Mouse (Mus musculus): ENCODE measurements at regions not wholly inside any gene's neighbourhood (a gene's known extent, or its start where the extent isn't known, plus 50 kb on each side); places are given as distances from the start of the nearest gene placed in this dataset.

- Histone ChIP-seq H3K9ac (ENCODE audit: low read depth, low read length) (no peak overlapping the region), H3K9me3 (ENCODE audit: control insufficient read depth, low read length) (no peaks in the 10 kb centered on the region), H3K4me2 (ENCODE audit: low read depth, low read length) (no peak overlapping the region), H3K4me3 (ENCODE audit: low read depth, low read length) (no peak overlapping the region), H3K27me3 (replicated peaks; ENCODE audit: control insufficient read depth, insufficient read depth, low read length) (no peaks in the 10 kb centered on the region), H3K4me1 (ENCODE audit: control insufficient read depth, insufficient read depth, low read length) (peaks cover 13% of the 10 kb centered on the region), H3K27ac (replicated peaks; ENCODE audit: low read depth, low read length) (0 out of 2 replicates have a peak overlapping the region, but pooled peaks have one; percentile 46), H3K36me3 (ENCODE audit: control insufficient read depth, insufficient read depth, low read length) (no peaks in the 10 kb centered on the region)
- WGBS = 64% methylated on average over 13 of the region's 13 CpGs
- DNase-seq (ENCODE audit: low spot score) (peak; percentile 85), ATAC-seq (ENCODE audit: low read depth) (peak; percentile 67)
These were observed 189.2 kb downstream of the Mex3b start for GRCm38 (mm10) chr7:83056101-83056935.

GRCm38 (mm10) chr7:83060318-83060717, 193.2 kb downstream of the Mex3b start:
- no peaks in the 10 kb centered on the region for H3K36me3 ChIP-seq (ENCODE audit: control insufficient read depth, insufficient read depth, low read length)
- H3K4me1 ChIP-seq (ENCODE audit: control insufficient read depth, insufficient read depth, low read length) = peaks cover 25% of the 10 kb centered on the region
- DNase-seq (ENCODE audit: low spot score) = peak; percentile 23
- ATAC-seq (ENCODE audit: low read depth) = no peak
- H3K4me2 ChIP-seq (ENCODE audit: low read depth, low read length) = no peak overlapping the region; the same call in 1 of the 2 replicates
- WGBS = 16% methylated on average over 3 of the region's 3 CpGs
- H3K9me3 ChIP-seq (ENCODE audit: control insufficient read depth, low read length) = no peaks in the 10 kb centered on the region
- H3K4me3 ChIP-seq (ENCODE audit: low read depth, low read length) = no peak overlapping the region
- H3K27me3 ChIP-seq (replicated peaks; ENCODE audit: control insufficient read depth, insufficient read depth, low read length) = no peaks in the 10 kb centered on the region
- H3K27ac ChIP-seq (replicated peaks; ENCODE audit: low read depth, low read length) = peak overlapping the region; percentile 76
- H3K9ac ChIP-seq (ENCODE audit: low read depth, low read length) = no peak overlapping the region

- DNase-seq (ENCODE audit: low spot score) (peak; percentile 66), ATAC-seq (ENCODE audit: low read depth) (peak; percentile 65; the same call in 1 of the 2 replicates)
- peak overlapping the region; percentile 76 for H3K27ac ChIP-seq (replicated peaks; ENCODE audit: low read depth, low read length)
These were observed 193.6 kb downstream of the Mex3b start for GRCm38 (mm10) chr7:83060733-83061132.

GRCm38 (mm10) chr7:83061197-83061893, 194.2 kb downstream of the Mex3b start:
- Histone ChIP-seq H3K4me3 (ENCODE audit: low read depth, low read length) (no peak overlapping the region), H3K27ac (replicated peaks; ENCODE audit: low read depth, low read length) (peak overlapping the region; percentile 76; the same call in 1 of the 2 replicates), H3K36me3 (ENCODE audit: control insufficient read depth, insufficient read depth, low read length) (no peaks in the 10 kb centered on the region), H3K27me3 (replicated peaks; ENCODE audit: control insufficient read depth, insufficient read depth, low read length) (no peaks in the 10 kb centered on the region), H3K9me3 (ENCODE audit: control insufficient read depth, low read length) (no peaks in the 10 kb centered on the region), H3K9ac (ENCODE audit: low read depth, low read length) (no peak overlapping the region), H3K4me2 (ENCODE audit: low read depth, low read length) (no peak overlapping the region), H3K4me1 (ENCODE audit: control insufficient read depth, insufficient read depth, low read length) (peaks cover 25% of the 10 kb centered on the region)
- DNase-seq (ENCODE audit: low spot score) (peak; percentile 65), ATAC-seq (ENCODE audit: low read depth) (peak; percentile 60; the same call in 1 of the 2 replicates)
- 37% methylated on average over 7 of the region's 7 CpGs for WGBS

More at GRCm38 (mm10) chr7:83060733-83061132, 193.6 kb downstream of the Mex3b start:
- Histone ChIP-seq H3K4me2 (ENCODE audit: low read depth, low read length) (no peak overlapping the region; the same call in 1 of the 2 replicates), H3K4me1 (ENCODE audit: control insufficient read depth, insufficient read depth, low read length) (peaks cover 25% of the 10 kb centered on the region), H3K4me3 (ENCODE audit: low read depth, low read length) (no peak overlapping the region), H3K9me3 (ENCODE audit: control insufficient read depth, low read length) (no peaks in the 10 kb centered on the region), H3K27me3 (replicated peaks; ENCODE audit: control insufficient read depth, insufficient read depth, low read length) (no peaks in the 10 kb centered on the region), H3K9ac (ENCODE audit: low read depth, low read length) (no peak overlapping the region), H3K36me3 (ENCODE audit: control insufficient read depth, insufficient read depth, low read length) (no peaks in the 10 kb centered on the region)
- 26% methylated on average over 5 of the region's 5 CpGs for WGBS

GRCm38 (mm10) chr7:83061894-83062477, 194.9 kb downstream of the Mex3b start:
- Histone ChIP-seq H3K9ac (ENCODE audit: low read depth, low read length) (no peak overlapping the region), H3K9me3 (ENCODE audit: control insufficient read depth, low read length) (no peaks in the 10 kb centered on the region), H3K4me3 (ENCODE audit: low read depth, low read length) (no peak overlapping the region), H3K4me1 (ENCODE audit: control insufficient read depth, insufficient read depth, low read length) (peaks cover 25% of the 10 kb centered on the region), H3K27ac (replicated peaks; ENCODE audit: low read depth, low read length) (peak overlapping the region; percentile 76; the same call in 1 of the 2 replicates), H3K36me3 (ENCODE audit: control insufficient read depth, insufficient read depth, low read length) (no peaks in the 10 kb centered on the region), H3K4me2 (ENCODE audit: low read depth, low read length) (no peak overlapping the region), H3K27me3 (replicated peaks; ENCODE audit: control insufficient read depth, insufficient read depth, low read length) (no peaks in the 10 kb centered on the region)
- WGBS = 84% methylated on average over 6 of the region's 6 CpGs
- ATAC-seq (ENCODE audit: low read depth) (no peak), DNase-seq (ENCODE audit: low spot score) (no peak)

GRCm38 (mm10) chr7:83063559-83063958, 196.4 kb downstream of the Mex3b start:
- H3K4me2 ChIP-seq (ENCODE audit: low read depth, low read length) = no peak overlapping the region
- DNase-seq (ENCODE audit: low spot score) = no peak
- no peaks in the 10 kb centered on the region for H3K27me3 ChIP-seq (replicated peaks; ENCODE audit: control insufficient read depth, insufficient read depth, low read length)
- H3K4me1 ChIP-seq (ENCODE audit: control insufficient read depth, insufficient read depth, low read length) = peaks cover 25% of the 10 kb centered on the region
- no peaks in the 10 kb centered on the region for H3K9me3 ChIP-seq (ENCODE audit: control insufficient read depth, low read length)
- H3K36me3 ChIP-seq (ENCODE audit: control insufficient read depth, insufficient read depth, low read length) = no peaks in the 10 kb centered on the region
- ATAC-seq (ENCODE audit: low read depth) = no peak
- H3K9ac ChIP-seq (ENCODE audit: low read depth, low read length) = no peak overlapping the region
- 71% methylated on average over 3 of the region's 3 CpGs for WGBS
- no peak overlapping the region for H3K27ac ChIP-seq (replicated peaks; ENCODE audit: low read depth, low read length)
- no peak overlapping the region for H3K4me3 ChIP-seq (ENCODE audit: low read depth, low read length)

- DNase-seq (ENCODE audit: low spot score) = peak; percentile 54
- H3K9ac ChIP-seq (ENCODE audit: low read depth, low read length) = no peak overlapping the region
- ATAC-seq (ENCODE audit: low read depth) = no peak
- no peak overlapping the region; the same call in 1 of the 2 replicates for H3K27ac ChIP-seq (replicated peaks; ENCODE audit: low read depth, low read length)
- H3K9me3 ChIP-seq (ENCODE audit: control insufficient read depth, low read length) = no peaks in the 10 kb centered on the region
- H3K36me3 ChIP-seq (ENCODE audit: control insufficient read depth, insufficient read depth, low read length) = no peaks in the 10 kb centered on the region
- no peak overlapping the region for H3K4me2 ChIP-seq (ENCODE audit: low read depth, low read length)
- 59% methylated on average over 3 of the region's 3 CpGs for WGBS
- H3K27me3 ChIP-seq (replicated peaks; ENCODE audit: control insufficient read depth, insufficient read depth, low read length) = no peaks in the 10 kb centered on the region
- peaks cover 22% of the 10 kb centered on the region for H3K4me1 ChIP-seq (ENCODE audit: control insufficient read depth, insufficient read depth, low read length)
- no peak overlapping the region for H3K4me3 ChIP-seq (ENCODE audit: low read depth, low read length)
These were observed 198.2 kb downstream of the Mex3b start for GRCm38 (mm10) chr7:83065341-83065740.

GRCm38 (mm10) chr7:83074399-83074970, 207.4 kb downstream of the Mex3b start:
- Histone ChIP-seq H3K27me3 (replicated peaks; ENCODE audit: control insufficient read depth, insufficient read depth, low read length) (no peaks in the 10 kb centered on the region), H3K4me3 (ENCODE audit: low read depth, low read length) (no peak overlapping the region), H3K27ac (replicated peaks; ENCODE audit: low read depth, low read length) (no peak overlapping the region), H3K36me3 (ENCODE audit: control insufficient read depth, insufficient read depth, low read length) (no peaks in the 10 kb centered on the region), H3K9me3 (ENCODE audit: control insufficient read depth, low read length) (no peaks in the 10 kb centered on the region), H3K4me1 (ENCODE audit: control insufficient read depth, insufficient read depth, low read length) (peaks cover 16% of the 10 kb centered on the region), H3K4me2 (ENCODE audit: low read depth, low read length) (no peak overlapping the region), H3K9ac (ENCODE audit: low read depth, low read length) (no peak overlapping the region)
- 70% methylated on average over 15 of the region's 15 CpGs for WGBS
- no peak for DNase-seq (ENCODE audit: low spot score)
- no peak for ATAC-seq (ENCODE audit: low read depth)
